Mouse (Mus musculus) kidney, adult 2 months (tissue): ENCODE measurements around the gene Gm5788. TPM values are rescaled to one million over a fixed set of nuclear protein-coding genes. Genes with fewer than 3 reads are reported as not detected.
"Not testable (repeated sequence)": the region's sequence is repeated elsewhere in the genome, so short reads cannot be mapped to it uniquely, and the experiment has no call there.

Experiments
- DNase-seq: peaks from one replicate; pipeline ENCODE4 v3.0.0; 2021
- H3K27ac ChIP-seq: fragments of 200-500 bp; 2 replicates; pipeline ENCODE4 v1.5.1; 2012; ENCODE audit warnings: low read depth, low read length, control low read depth, inconsistent platforms; ENCODE audit not compliant: insufficient read depth
- H3K27me3 ChIP-seq: fragments of 200-500 bp; replicated peaks from 2 replicates; pipeline ENCODE4 v1.6.1; 2012; ENCODE audit warnings: mild to moderate bottlenecking, moderate library complexity, low read length, inconsistent platforms; ENCODE audit not compliant: control insufficient read depth, insufficient read depth
- H3K36me3 ChIP-seq: fragments of 200-500 bp; 2 replicates; pipeline ENCODE4 v1.6.1; 2012; ENCODE audit warnings: mild to moderate bottlenecking, moderate library complexity, low read length, inconsistent platforms; ENCODE audit not compliant: control insufficient read depth, insufficient read depth
- H3K4me1 ChIP-seq: fragments of 200-500 bp; 2 replicates; pipeline ENCODE4 v1.6.1; 2011; ENCODE audit warnings: low read length; ENCODE audit not compliant: control insufficient read depth, insufficient read depth
- H3K4me3 ChIP-seq: fragments of 200-500 bp; 2 replicates; pipeline ENCODE4 v1.5.1; 2011; ENCODE audit warnings: mild to moderate bottlenecking, low read depth, low read length, control low read depth; ENCODE audit not compliant: insufficient read depth
- CTCF ChIP-seq: fragments of 200-500 bp; conservative IDR thresholded peaks from 2 replicates; pipeline ENCODE4 v1.5.1; 2011; ENCODE audit warnings: low read depth, mild to moderate bottlenecking, control low read depth, low read length, moderate library complexity, mixed read lengths; ENCODE audit not compliant: insufficient read depth, insufficient read length
- POLR2A ChIP-seq: fragments of 200-500 bp; IDR thresholded peaks from one replicate; pipeline ENCODE4 v1.6.1; 2011; ENCODE audit warnings: low read depth, low read length, control low read depth
- WGBS: fragments of 180-500 bp; shearing (Covaris S2); methylation state at CpG from one replicate; pipeline ENCODE4 v1.1.7; 2018; 5-methylcytosine and 5-hydroxymethylcytosine counted together
- polyA plus RNA-seq: library from polyadenylated mRNA; depleted of rRNA; stranded (reverse); fragments of >200 nt; gene quantifications from 2 replicates; pipeline ENCODE4 v1.2.3, GENCODE M21; 2012; rRNA removed

Gene Gm5788
- not detected in 2 replicates for polyA plus RNA-seq

DNA sequence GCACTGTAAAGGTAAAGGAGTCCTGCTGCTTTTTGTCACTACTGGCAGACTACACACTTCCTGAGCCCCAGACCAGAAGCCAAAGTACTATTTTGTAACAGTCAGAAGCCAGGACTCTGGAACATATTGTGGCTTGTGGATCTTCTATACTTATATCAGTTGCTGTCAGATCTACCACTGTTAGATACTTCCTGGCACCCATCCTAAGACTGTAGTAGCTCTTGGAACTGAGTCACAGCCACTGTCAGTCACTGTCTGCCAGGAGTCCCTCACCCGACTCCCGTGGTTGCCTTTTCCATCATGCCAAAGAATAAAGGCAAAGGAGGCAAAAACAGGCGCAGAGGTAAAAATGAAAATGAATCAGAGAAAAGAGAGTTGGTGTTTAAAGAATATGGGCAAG is at the start of gene Gm5788:
Gm5788 (plus strand) TSS at position 301 of the 400 bp plus-strand sequence.
- WGBS = 100% methylated on average over 3 of the region's 3 CpGs

DNA sequence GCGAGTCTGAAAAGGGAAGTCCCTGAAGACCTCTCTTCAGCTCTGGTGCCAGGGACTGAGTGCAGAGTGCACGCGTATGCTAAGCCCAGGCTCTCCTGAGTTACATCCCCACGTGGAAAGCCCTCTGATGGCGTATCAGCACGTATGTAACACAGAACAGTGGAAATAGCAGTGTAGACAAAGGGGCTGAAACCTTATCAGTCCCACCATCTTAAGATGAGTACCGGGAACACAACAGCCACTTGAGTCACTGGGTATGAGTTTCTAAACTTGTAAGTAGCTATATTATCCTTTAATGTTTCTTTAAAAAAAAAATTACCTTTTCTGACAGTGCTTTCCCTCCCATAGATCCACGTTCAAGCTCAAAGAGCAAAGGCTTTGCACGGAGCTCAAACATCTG is 45.1 kb upstream of the Gm5788 start:
- Histone ChIP-seq H3K36me3 (peaks cover 11% of the 10 kb centered on the region), H3K4me3 (no peak overlapping the region), H3K4me1 (peaks cover 4% of the 10 kb centered on the region), H3K27ac (no peak overlapping the region), H3K27me3 (no peaks in the 10 kb centered on the region)
- TF ChIP-seq POLR2A = no peak
- no peak for TF ChIP-seq CTCF
- no peak for DNase-seq
- 88% methylated on average over 9 of the region's 9 CpGs for WGBS

More for the DNA sequence above, at the start of gene Gm5788:
- H3K27ac ChIP-seq, H3K4me1 ChIP-seq, H3K36me3 ChIP-seq, H3K27me3 ChIP-seq, H3K4me3 ChIP-seq, DNase-seq: not testable (repeated sequence)

DNA sequence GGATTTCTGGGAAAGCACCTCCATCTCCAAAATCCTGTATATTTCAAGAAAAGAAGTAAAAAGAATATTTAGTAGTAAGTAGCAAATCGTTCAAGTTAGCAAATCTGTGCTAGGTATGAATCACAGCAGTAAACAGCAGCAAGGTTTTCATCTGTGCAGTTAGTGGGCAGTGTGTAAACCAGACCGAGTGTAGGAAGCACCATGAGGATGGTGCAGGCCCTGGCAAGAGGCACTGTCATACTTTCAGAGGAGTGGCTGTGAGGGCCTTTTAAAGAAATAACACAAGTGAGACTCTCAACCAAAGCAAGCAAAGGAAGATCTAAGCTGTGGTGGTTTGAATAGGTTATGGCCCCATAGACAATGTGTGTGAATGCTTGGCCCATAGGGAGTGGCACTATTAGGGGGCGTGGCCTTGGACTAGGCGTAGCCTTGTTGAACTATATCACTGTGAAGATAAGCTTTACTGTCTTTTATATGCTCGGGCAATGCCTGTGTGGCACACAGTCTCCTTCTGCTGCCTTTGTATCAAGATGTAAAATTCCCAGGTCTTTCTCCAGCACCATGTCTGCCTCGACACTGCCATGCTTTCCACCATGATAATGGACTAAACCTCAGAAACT is 29.7 kb upstream of the Gm5788 start:
- TF ChIP-seq POLR2A = no peak
- TF ChIP-seq CTCF = no peak
- 89% methylated on average over 6 of the region's 6 CpGs for WGBS
- DNase-seq = no peak
- H3K27me3 ChIP-seq = no peaks in the 10 kb centered on the region
- no peak overlapping the region for H3K27ac ChIP-seq
- no peak overlapping the region for H3K4me3 ChIP-seq
- no peaks in the 10 kb centered on the region; the same call in 1 of the 2 replicates for H3K4me1 ChIP-seq
- peaks cover 28% of the 10 kb centered on the region for H3K36me3 ChIP-seq

- no peak for DNase-seq
- Histone ChIP-seq H3K4me1 (peaks cover 9% of the 10 kb centered on the region), H3K27me3 (no peaks in the 10 kb centered on the region), H3K4me3 (peak overlapping the region; percentile 28; the same call in 1 of the 2 replicates), H3K27ac (peak overlapping the region; percentile 38; the same call in 1 of the 2 replicates), H3K36me3 (peaks cover 6% of the 10 kb centered on the region; the same call in 1 of the 2 replicates)
- no peak for TF ChIP-seq POLR2A
- no peak for TF ChIP-seq CTCF
- 62% methylated on average over 7 of the region's 7 CpGs for WGBS
Measured at GRCm38 (mm10) chr12:87470263-87471136, 24.0 kb upstream of the Gm5788 start.

DNA sequence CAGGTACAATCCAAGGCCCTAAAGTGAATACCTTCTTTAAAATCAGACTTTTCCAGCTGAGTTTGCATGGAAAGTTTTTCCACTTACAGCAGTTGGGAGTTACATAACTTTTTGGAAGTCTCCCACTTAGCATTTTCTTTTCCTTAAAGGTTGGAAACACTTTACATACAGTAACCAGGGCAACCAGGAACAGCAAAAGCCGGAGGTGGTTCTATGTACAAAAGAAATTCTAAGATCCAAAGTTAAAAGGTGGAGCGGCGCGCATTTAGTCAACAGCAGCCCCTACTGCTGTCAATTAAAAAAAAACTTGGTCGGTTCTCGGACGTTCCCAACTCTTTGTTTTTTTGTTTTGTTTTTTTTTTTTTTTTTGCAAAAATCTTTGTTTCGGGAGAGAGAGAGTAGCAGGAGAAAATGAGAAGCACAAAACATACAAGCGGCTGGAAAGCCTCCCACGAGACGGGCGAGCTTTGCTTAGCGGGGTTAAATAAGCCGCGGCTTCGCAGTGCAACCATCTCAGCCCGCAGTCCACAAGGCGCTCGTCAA is 23.0 kb upstream of the Gm5788 start:
- H3K4me3 ChIP-seq = peak overlapping the region; percentile 89
- H3K4me1 ChIP-seq = peaks cover 9% of the 10 kb centered on the region
- no peaks in the 10 kb centered on the region for H3K27me3 ChIP-seq
- DNase-seq = peak; percentile 49
- peaks cover 6% of the 10 kb centered on the region; the same call in 1 of the 2 replicates for H3K36me3 ChIP-seq
- TF ChIP-seq CTCF (no peak), POLR2A (no peak)
- H3K27ac ChIP-seq = peak overlapping the region; percentile 96
- WGBS = under 1% methylated on average over 19 of the region's 19 CpGs

DNA sequence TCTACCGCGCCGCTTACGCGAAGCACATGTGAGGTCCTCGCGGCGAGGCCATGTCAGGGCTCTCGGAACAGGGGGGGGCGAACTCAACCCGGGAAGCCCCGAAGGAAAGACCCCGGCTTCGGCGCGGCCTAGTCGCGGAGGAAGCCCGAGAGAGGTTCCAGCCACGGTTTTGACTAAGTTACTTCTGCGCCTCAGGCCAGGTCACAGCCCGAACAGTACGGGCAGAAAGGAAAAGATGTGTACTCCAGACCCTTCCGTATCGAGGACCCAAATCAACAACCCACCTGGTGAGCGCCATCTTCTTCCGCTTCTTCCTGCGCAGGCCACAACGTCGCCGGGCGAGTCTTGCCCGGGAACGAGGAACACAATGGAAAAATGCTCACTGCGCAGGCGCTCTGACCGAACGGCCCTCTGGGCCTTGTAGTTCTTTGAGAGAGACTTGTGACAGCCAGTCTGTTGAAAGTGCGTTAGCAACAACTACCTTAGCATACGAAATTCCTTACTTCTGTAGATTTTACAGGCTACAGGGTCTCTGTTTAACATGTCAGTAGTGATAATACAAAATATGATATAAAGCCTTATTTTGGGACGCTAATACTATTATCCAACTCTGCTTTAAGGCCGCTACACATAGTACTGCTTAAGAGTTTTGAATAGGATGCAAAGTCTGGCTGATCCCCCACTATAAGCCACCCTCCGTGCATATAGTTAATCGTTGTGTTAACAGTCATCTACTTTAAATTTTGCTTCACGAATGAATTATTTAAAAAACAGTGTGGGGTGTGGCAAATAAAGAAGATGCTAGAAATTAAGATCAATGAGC is 22.3 kb upstream of the Gm5788 start, which contains the start of gene Snw1:
Snw1 (minus strand) TSS at position 311 of the 823 bp plus-strand sequence.
- Histone ChIP-seq H3K27me3 (no peaks in the 10 kb centered on the region), H3K27ac (peak within 1 kb of the TSS; percentile 96), H3K36me3 (peaks cover 6% of the 10 kb centered on the region; the same call in 1 of the 2 replicates), H3K4me1 (peaks cover 9% of the 10 kb centered on the region), H3K4me3 (peak within 1 kb of the TSS; percentile 89)
- TF ChIP-seq CTCF (no peak), POLR2A (peak; percentile 89)
- peak; percentile 98 for DNase-seq
- 3% methylated on average over 45 of the region's 45 CpGs for WGBS
